Mouse (Mus musculus) splenic B cell, adult 2 months (primary cell): ENCODE results near the gene Sptlc3.

Source experiments
- DNase-seq: peaks from one replicate; pipeline ENCODE4 v3.0.0-alpha.2; 2011; ENCODE audit warnings: low read depth, low spot score
- H3K27me3 ChIP-seq: 2 replicates; pipeline ENCODE4 v1.6.1; 2012; ENCODE audit warnings: mild to moderate bottlenecking, low read length, moderate library complexity, mixed read lengths; ENCODE audit not compliant: control insufficient read depth, poor library complexity, insufficient read depth, severe bottlenecking
- H3K36me3 ChIP-seq: 2 replicates; pipeline ENCODE4 v1.6.1; 2012; ENCODE audit warnings: mild to moderate bottlenecking, low read length, moderate library complexity, mixed read lengths; ENCODE audit not compliant: control insufficient read depth, poor library complexity, insufficient read depth, severe bottlenecking

Gene Sptlc3

GRCm38 (mm10) chr2:139678275-139679140 is 184.8 kb downstream of the Sptlc3 start:
- no peaks in the 10 kb centered on the region for H3K36me3 ChIP-seq
- no peaks in the 10 kb centered on the region; the same call in 1 of the 2 replicates for H3K27me3 ChIP-seq
- DNase-seq = no peak

- no peaks in the 10 kb centered on the region for H3K27me3 ChIP-seq
- DNase-seq = no peak
- H3K36me3 ChIP-seq = no peaks in the 10 kb centered on the region
Measured at GRCm38 (mm10) chr2:139682540-139682939, 188.8 kb downstream of the Sptlc3 start.
